Mouse (Mus musculus) common myeloid progenitor, adult 5-6 weeks (primary cell): ENCODE results near the gene Hcst. TPM values are rescaled to one million over a fixed set of nuclear protein-coding genes. Genes with fewer than 3 reads are reported as not detected.

ENCODE experiments used
- ATAC-seq: replicated peaks from 2 replicates; pipeline ENCODE4 v1.8.0; 2016; ENCODE audit warnings: low read depth, mild to moderate bottlenecking, moderate TSS enrichment, inconsistent platforms; ENCODE audit not compliant: poor library complexity, severe bottlenecking
- total RNA-seq: library from RNA; stranded (forward); fragments of 200-1000, 187-1606 nt; gene quantifications from 2 replicates; pipeline ENCODE4 v1.2.3, GENCODE M21; 2017

The Hcst gene
- total RNA-seq, 1 experiment from 2014 or later: 11.9 TPM

DNA sequence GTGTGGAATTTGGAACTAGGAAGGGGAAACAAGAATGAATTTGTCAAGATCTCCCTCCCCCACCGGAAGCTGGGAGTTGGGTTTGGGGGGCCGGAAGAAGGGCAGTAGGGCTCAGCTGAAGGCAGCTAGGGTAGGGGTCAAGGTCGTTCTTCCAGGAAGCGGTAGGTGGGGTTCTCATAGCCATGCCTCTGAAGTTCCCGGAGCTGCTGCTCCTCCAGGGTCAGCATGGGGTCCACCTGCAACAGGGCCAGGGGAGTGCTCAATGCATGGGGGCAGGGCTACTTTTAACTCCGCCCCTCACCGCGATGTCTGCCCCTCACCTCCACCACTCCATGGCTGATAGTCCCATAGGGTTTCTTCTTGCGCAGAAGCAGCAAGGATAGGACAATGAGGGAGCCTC is 15.5 kb upstream of the Hcst start:
- no peak for ATAC-seq

GRCm38 (mm10) chr7:30434701-30435100 is 15.0 kb upstream of the Hcst start:
- no peak for ATAC-seq

GRCm38 (mm10) chr7:30434238-30434637 is 14.6 kb upstream of the Hcst start:
- peak; percentile 55; the same call in 1 of the 2 replicates for ATAC-seq

- ATAC-seq: peak; percentile 81
These were observed 12.1 kb upstream of the Hcst start for GRCm38 (mm10) chr7:30431793-30432192.

DNA sequence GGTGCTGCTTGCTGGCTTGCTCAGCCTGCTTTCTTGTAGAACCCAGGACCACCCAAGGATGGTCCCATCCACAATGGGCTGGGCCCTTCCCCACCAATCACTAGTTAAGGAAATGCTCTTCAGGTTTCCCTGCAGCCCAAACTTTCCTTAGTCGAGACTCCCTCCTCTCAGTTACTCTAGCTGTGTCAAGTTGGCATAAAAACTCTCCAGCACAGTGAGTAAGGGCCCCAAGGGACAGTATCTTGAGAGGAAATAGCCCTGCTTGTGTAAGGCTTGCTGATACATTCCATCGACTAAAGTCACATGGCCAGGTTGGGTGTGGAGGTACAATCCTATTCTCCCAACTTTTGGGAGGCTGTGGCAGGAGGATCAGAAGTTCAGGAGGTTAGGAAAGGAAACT is 10.5 kb upstream of the Hcst start:
- no peak for ATAC-seq

GRCm38 (mm10) chr7:30429327-30429726 is 9.7 kb upstream of the Hcst start:
- ATAC-seq: no peak

- ATAC-seq: peak; percentile 20
These were observed 3.5 kb upstream of the Hcst start for GRCm38 (mm10) chr7:30423071-30423641.

- no peak for ATAC-seq
These were observed 2.9 kb upstream of the Hcst start for GRCm38 (mm10) chr7:30422560-30422959.

GRCm38 (mm10) chr7:30421890-30422435 is 2.3 kb upstream of the Hcst start:
- ATAC-seq: peak; percentile 30

DNA sequence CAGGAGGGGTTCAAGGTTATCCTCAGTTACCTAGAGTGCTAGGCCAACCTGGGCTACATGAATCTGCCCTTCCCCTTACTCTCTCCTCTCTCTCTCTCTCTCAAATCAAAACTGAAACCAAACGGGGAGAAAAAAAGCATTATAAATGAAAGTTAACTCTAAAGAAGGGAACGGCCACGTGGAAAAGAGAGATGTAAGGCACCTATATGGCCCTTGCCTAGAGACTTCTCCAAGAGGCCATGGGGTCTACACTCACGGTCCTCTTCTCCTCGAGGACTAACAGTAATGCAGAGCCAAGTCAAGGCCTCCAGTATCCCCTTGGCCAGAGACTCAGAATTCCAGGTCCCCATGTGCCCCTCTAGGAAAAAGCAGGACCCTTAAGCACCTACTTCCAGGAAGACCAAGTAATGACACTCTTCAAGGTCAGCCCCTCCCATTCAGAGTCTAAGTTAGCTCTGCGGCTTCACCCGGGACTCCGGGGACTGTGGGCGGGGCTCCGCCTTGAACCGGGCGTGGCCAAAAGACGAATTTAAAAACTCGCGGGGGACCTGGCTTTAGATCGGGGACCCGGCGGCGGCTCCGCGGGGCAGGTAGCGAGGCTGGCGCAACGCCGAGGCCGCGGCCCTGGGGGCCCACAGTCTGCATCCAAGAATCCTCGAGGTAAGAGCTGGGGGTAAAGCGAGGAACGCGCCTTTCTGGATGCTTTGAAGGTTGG is 1.7 kb upstream of the Hcst start, which contains the start of gene Nfkbid:
Gene Nfkbid, plus strand, starts transcription at position 558 of the 715 bp plus-strand sequence.
- ATAC-seq: peak; percentile 34

DNA sequence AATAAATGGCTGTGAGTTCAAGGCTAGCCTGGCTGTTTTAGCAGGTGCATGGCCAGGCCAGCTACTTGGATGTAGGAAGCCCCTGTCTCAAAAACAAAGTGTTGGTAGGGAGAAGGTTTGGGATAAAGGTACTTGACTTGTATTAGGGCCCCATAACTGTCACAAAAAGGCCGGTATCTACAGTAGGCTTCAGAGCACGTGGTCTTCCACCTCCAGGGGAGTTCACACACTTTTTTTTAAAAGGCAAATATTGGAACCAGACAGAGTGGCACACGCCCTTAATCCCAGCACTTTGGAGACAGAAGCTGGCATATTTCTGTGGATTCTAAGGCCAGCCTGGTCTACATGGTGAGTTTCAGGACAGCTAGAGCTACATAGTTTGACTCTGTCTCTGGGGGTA is 1.0 kb upstream of the Hcst start:
- no peak for ATAC-seq

GRCm38 (mm10) chr7:30417856-30418255 is 1.8 kb downstream of the Hcst start:
- ATAC-seq: peak; percentile 31

DNA sequence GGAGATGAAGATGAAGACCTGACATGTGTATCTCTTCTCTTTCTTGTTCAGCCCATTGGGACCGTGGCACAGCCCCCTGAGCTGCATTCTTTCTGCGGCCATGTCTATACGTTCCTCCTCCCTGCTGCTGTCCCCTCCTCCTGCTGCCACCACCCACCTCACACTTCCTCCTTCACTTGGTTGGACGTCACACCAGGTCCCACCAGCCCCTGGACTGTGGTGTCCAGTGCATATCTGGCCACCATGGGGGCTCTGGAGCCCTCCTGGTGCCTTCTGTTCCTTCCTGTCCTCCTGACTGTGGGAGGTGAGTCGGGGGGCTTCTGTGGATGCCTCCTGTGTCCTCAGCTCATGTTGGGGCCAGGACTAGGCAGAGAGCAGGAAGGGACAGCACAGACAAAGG is 6.1 kb downstream of the Hcst start, which contains the start of gene Tyrobp:
Gene Tyrobp, plus strand, starts transcription at position 165 of the 400 bp plus-strand sequence.
- ATAC-seq: peak; percentile 39

GRCm38 (mm10) chr7:30412735-30413147 is 6.9 kb downstream of the Hcst start:
- peak; percentile 71 for ATAC-seq

GRCm38 (mm10) chr7:30411023-30411422 is 8.6 kb downstream of the Hcst start:
- ATAC-seq: peak; percentile 27; the same call in 1 of the 2 replicates

DNA sequence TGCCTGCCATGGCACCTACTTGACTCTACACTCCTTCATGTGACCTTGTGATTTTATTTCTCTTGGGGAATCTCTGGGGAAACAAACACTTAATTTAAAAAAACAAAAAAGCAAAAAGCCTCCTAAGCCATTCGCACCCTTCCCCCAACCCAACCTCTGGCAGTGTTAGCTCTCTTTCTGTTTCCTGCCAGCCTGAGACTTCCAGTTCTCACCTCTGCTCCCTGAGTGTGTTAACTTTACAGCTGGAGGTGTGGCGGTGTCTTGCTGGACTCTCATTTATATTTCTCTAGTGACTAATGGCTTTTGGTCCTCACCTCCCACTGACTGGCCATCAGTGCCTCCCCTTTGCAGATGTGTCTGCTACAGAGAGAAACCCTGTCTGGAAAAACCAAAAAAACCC is 9.9 kb downstream of the Hcst start:
- no peak for ATAC-seq

DNA sequence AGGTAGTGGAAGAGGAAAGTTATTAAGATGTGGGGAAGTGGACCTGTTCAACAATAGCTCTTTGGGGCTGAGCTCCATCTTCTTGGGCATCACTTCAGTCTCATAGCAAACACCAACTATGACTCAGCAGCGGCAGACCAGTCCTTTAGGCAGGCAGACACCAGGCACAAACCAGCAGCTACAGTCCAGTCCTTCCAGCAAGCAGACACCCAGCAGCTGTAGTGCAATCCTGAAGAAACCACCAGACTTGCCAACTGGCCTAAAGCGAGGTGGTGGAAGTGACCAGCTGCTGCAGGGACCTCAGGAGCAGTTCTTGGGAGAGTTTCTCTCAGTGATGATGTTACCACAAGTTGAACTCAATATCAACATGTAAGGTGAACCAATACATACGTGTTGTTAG is 11.0 kb downstream of the Hcst start:
- no peak for ATAC-seq

GRCm38 (mm10) chr7:30402343-30402742 is 17.3 kb downstream of the Hcst start:
- no peak for ATAC-seq

GRCm38 (mm10) chr7:30399671-30400070 is 20.0 kb downstream of the Hcst start:
- no peak for ATAC-seq

DNA sequence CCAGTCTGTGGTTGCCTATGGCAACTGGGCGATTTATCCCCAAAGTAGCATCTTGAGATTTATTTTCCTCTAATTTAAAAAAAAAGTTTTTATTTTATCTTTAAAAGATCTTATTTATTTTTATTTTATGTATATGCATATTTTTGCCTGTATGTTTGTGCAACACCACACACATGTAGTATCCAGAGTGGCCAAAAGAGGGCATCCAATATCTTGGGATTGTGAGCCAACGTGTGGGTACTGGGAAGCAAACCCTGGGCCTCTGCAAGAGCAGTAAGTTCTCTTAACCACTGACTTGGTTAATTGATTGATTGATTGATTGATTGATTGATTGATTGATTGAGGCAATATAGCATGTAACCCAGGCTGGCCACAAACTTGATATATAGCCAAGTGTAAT is 24.8 kb downstream of the Hcst start:
- ATAC-seq: peak; percentile 45; the same call in 1 of the 2 replicates

GRCm38 (mm10) chr7:30394379-30394778 is 25.3 kb downstream of the Hcst start:
- ATAC-seq: peak; percentile 94
